Mouse (Mus musculus): Measurements from ENCODE around the gene Pcnx2. TPM values are rescaled to one million over a fixed set of nuclear protein-coding genes. Genes with fewer than 3 reads are reported as not detected.

Gene Pcnx2
- polyA plus RNA-seq, 1 experiment from 2014 or later, result 0.13 TPM

DNA sequence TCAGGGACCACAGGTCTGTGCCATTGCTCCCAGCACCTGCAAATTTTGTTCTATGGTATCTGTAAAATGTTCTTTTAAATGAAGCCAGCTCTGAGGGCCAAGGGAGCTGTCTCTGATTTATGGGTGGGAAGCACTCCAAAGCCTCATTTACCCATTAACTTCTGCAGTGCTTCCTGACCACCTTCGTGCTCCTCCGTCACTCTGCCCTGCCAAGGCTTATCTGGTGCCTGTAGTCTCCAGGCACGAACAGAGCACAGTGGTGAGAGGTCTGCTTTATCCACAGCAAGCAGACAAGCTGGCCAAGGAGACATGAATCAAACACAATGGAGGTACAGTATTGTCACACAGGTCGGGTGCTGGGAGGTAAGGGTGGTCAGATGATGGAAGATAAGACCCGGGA, 44.8 kb downstream of the Pcnx2 start:
- Histone ChIP-seq H3K9ac (no peak overlapping the region), H3K27me3 (0 out of 2 replicates have a peak, but pooled peaks cover 4% of the 10 kb centered on the region), H3K27ac (no peak overlapping the region), H3K9me3 (no peaks in the 10 kb centered on the region), H3K4me1 (peaks cover 2% of the 10 kb centered on the region), H3K4me2 (replicated peaks) (no peak overlapping the region), H3K36me3 (no peaks in the 10 kb centered on the region), H3K4me3 (no peak overlapping the region)
- 45% methylated on average over 5 of the region's 5 CpGs for WGBS
- ATAC-seq (ENCODE audit: low FRiP score, low read depth), result no peak

DNA sequence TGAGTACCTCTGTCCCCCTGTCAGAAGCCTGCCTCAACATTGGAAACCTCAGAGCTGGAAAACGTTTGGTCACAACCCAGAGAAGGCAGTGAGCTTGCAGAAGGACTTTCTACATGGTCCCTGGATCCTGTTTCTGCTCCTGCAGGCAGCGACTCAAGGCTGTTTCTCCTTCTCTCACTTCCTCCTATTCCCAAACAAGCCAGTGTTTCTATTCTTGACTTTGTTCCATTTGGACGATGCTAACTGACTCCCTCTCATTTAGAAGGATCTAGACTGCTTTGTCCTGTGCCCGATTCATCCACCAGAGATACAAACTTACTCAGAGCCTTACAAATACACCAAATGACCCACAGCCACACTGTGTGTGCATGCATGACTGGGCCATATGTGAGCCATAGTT, 48.9 kb downstream of the Pcnx2 start:
- Histone ChIP-seq H3K9me3 (no peaks in the 10 kb centered on the region), H3K27me3 (0 out of 2 replicates have a peak, but pooled peaks cover 4% of the 10 kb centered on the region), H3K36me3 (no peaks in the 10 kb centered on the region), H3K4me2 (replicated peaks) (no peak overlapping the region), H3K4me1 (peaks cover 18% of the 10 kb centered on the region), H3K9ac (no peak overlapping the region), H3K27ac (no peak overlapping the region), H3K4me3 (no peak overlapping the region)
- no peak for ATAC-seq (ENCODE audit: low FRiP score, low read depth)
- 65% methylated on average over 4 of the region's 4 CpGs for WGBS

- H3K9me3 ChIP-seq, result no peaks in the 10 kb centered on the region
- no peaks in the 10 kb centered on the region for H3K36me3 ChIP-seq
- H3K9ac ChIP-seq, result no peak overlapping the region
- H3K4me2 ChIP-seq (replicated peaks), result no peak overlapping the region
- H3K27me3 ChIP-seq, result 0 out of 2 replicates have a peak, but pooled peaks cover 4% of the 10 kb centered on the region
- peak; percentile 72; the same call in 1 of the 2 replicates for ATAC-seq (ENCODE audit: low FRiP score, low read depth)
- peaks cover 28% of the 10 kb centered on the region for H3K4me1 ChIP-seq
- no peak overlapping the region for H3K4me3 ChIP-seq
- 25% methylated on average over 12 of the region's 12 CpGs for WGBS
- H3K27ac ChIP-seq, result no peak overlapping the region
Measured at GRCm38 (mm10) chr8:125847842-125848241, 50.3 kb downstream of the Pcnx2 start.

- Histone ChIP-seq H3K4me3 (no peak overlapping the region), H3K4me1 (peaks cover 36% of the 10 kb centered on the region), H3K36me3 (no peaks in the 10 kb centered on the region), H3K4me2 (replicated peaks) (no peak overlapping the region), H3K27ac (no peak overlapping the region), H3K9me3 (no peaks in the 10 kb centered on the region), H3K9ac (no peak overlapping the region), H3K27me3 (no peaks in the 10 kb centered on the region)
- WGBS, result 95% methylated on average over 16 of the region's 16 CpGs
- no peak for ATAC-seq (ENCODE audit: low FRiP score, low read depth)
Measured at GRCm38 (mm10) chr8:125845281-125845680, 52.8 kb downstream of the Pcnx2 start.

- Histone ChIP-seq H3K27ac (no peak overlapping the region), H3K36me3 (no peaks in the 10 kb centered on the region), H3K27me3 (no peaks in the 10 kb centered on the region), H3K4me1 (peaks cover 34% of the 10 kb centered on the region), H3K4me3 (no peak overlapping the region), H3K4me2 (replicated peaks) (no peak overlapping the region), H3K9me3 (no peaks in the 10 kb centered on the region), H3K9ac (no peak overlapping the region)
- peak; percentile 62 for ATAC-seq (ENCODE audit: low FRiP score, low read depth)
- WGBS, result 17% methylated on average over 14 of the region's 15 CpGs
Measured at GRCm38 (mm10) chr8:125843122-125843836, 54.8 kb downstream of the Pcnx2 start.

DNA sequence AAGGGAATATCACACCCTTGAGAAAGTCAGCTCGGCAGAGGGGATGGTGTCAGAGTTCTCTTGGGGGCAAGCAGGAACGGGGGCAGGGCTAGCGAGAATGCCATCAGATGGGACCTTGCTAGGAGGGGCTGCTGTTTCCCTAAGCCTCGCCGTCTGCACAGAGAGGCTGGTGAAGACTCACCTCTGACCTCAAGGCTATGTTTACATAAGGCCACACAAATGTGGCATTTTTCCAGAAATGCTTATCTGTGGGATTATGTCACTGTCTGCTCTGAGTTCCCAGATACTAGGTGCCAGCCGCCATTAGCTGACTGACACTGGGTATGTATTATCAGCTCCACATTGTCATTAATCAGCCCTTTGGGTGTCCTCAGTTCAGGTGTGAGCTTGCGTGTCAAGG, 56.0 kb downstream of the Pcnx2 start:
- 53% methylated on average over 7 of the region's 7 CpGs for WGBS
- no peaks in the 10 kb centered on the region for H3K27me3 ChIP-seq
- no peak for ATAC-seq (ENCODE audit: low FRiP score, low read depth)
- H3K4me3 ChIP-seq, result no peak overlapping the region
- H3K4me2 ChIP-seq (replicated peaks), result no peak overlapping the region
- H3K9me3 ChIP-seq, result no peaks in the 10 kb centered on the region
- H3K4me1 ChIP-seq, result peaks cover 23% of the 10 kb centered on the region
- no peaks in the 10 kb centered on the region for H3K36me3 ChIP-seq
- no peak overlapping the region for H3K27ac ChIP-seq
- no peak overlapping the region for H3K9ac ChIP-seq

DNA sequence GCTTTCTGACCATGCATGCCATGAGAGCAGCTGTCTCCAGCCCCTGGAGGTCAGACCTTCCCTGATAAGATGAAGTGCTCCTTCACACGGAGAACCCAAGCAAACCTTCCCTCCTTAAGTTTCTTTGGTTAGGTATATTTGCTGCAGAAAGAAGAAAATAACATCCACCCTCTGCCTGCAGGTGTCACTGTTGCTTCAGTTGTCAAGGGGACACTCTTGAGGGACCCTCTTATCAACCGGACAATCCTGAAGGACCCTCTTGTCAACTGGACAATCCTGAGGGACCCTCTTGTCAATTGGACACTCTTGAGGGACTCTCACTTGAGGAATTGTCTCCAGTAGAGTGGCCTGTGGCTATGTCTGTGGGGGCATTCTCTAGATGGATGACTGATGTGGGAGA, 73.4 kb downstream of the Pcnx2 start:
- no peak overlapping the region for H3K9ac ChIP-seq
- no peak for ATAC-seq (ENCODE audit: low FRiP score, low read depth)
- H3K4me2 ChIP-seq (replicated peaks), result no peak overlapping the region
- H3K9me3 ChIP-seq, result no peaks in the 10 kb centered on the region
- H3K27ac ChIP-seq, result no peak overlapping the region
- H3K4me3 ChIP-seq, result no peak overlapping the region
- H3K27me3 ChIP-seq, result no peaks in the 10 kb centered on the region
- H3K36me3 ChIP-seq, result no peaks in the 10 kb centered on the region
- H3K4me1 ChIP-seq, result peaks cover 6% of the 10 kb centered on the region; the same call in 1 of the 2 replicates
- 39% methylated on average over 2 of the region's 2 CpGs for WGBS

- no peak overlapping the region for H3K4me3 ChIP-seq
- 70% methylated on average over 12 of the region's 12 CpGs for WGBS
- H3K9ac ChIP-seq, result no peak overlapping the region
- H3K27me3 ChIP-seq, result no peaks in the 10 kb centered on the region
- no peak for ATAC-seq (ENCODE audit: low FRiP score, low read depth)
- H3K27ac ChIP-seq, result no peak overlapping the region
- H3K36me3 ChIP-seq, result no peaks in the 10 kb centered on the region
- H3K4me2 ChIP-seq (replicated peaks), result no peak overlapping the region
- H3K4me1 ChIP-seq, result peaks cover 5% of the 10 kb centered on the region; the same call in 1 of the 2 replicates
- H3K9me3 ChIP-seq, result no peaks in the 10 kb centered on the region
Measured at GRCm38 (mm10) chr8:125823719-125824118, 74.4 kb downstream of the Pcnx2 start.

GRCm38 (mm10) chr8:125822065-125822464, 76.1 kb downstream of the Pcnx2 start:
- no peaks in the 10 kb centered on the region for H3K27me3 ChIP-seq
- no peak overlapping the region for H3K9ac ChIP-seq
- no peak overlapping the region for H3K4me3 ChIP-seq
- H3K4me2 ChIP-seq (replicated peaks), result peak overlapping the region; percentile 16
- no peaks in the 10 kb centered on the region for H3K36me3 ChIP-seq
- no peak for ATAC-seq (ENCODE audit: low FRiP score, low read depth)
- H3K4me1 ChIP-seq, result peaks cover 5% of the 10 kb centered on the region; the same call in 1 of the 2 replicates
- WGBS, result 53% methylated on average over 14 of the region's 14 CpGs
- no peak overlapping the region for H3K27ac ChIP-seq
- no peaks in the 10 kb centered on the region for H3K9me3 ChIP-seq

DNA sequence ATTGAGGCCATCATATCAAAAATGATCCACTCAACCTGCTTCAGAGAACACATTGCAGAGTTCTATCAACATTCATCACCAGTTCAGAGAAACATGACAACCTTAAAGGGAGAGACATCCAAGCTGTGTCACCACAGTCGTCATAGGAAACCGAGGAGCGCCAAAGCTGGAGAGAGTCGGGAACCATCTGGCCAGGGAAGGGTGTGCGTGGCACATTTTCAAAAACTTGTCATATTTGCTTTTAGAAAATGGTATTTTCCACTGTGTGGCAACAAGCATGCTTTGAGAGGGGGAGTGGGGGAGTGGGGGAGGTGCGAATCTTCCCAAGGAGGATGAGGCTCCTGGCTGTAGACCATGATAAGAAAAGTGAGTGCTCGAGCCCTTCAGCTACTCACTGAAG, 78.3 kb downstream of the Pcnx2 start:
- H3K9ac ChIP-seq, result no peak overlapping the region
- no peaks in the 10 kb centered on the region for H3K27me3 ChIP-seq
- no peak for ATAC-seq (ENCODE audit: low FRiP score, low read depth)
- no peak overlapping the region for H3K4me3 ChIP-seq
- H3K4me1 ChIP-seq, result peaks cover 12% of the 10 kb centered on the region; the same call in 1 of the 2 replicates
- 87% methylated on average over 7 of the region's 7 CpGs for WGBS
- no peak overlapping the region for H3K4me2 ChIP-seq (replicated peaks)
- peaks cover 5% of the 10 kb centered on the region; the same call in 1 of the 2 replicates for H3K9me3 ChIP-seq
- H3K27ac ChIP-seq, result no peak overlapping the region
- no peaks in the 10 kb centered on the region for H3K36me3 ChIP-seq

- H3K4me3 ChIP-seq, result no peak overlapping the region
- no peaks in the 10 kb centered on the region for H3K36me3 ChIP-seq
- no peaks in the 10 kb centered on the region for H3K27me3 ChIP-seq
- 65% methylated on average over 9 of the region's 9 CpGs for WGBS
- ATAC-seq (ENCODE audit: low FRiP score, low read depth), result no peak
- peaks cover 12% of the 10 kb centered on the region; the same call in 1 of the 2 replicates for H3K4me1 ChIP-seq
- H3K9me3 ChIP-seq, result peaks cover 6% of the 10 kb centered on the region; the same call in 1 of the 2 replicates
- H3K27ac ChIP-seq, result no peak overlapping the region
- no peak overlapping the region for H3K9ac ChIP-seq
- no peak overlapping the region for H3K4me2 ChIP-seq (replicated peaks)
Measured at GRCm38 (mm10) chr8:125818796-125819195, 79.3 kb downstream of the Pcnx2 start.

DNA sequence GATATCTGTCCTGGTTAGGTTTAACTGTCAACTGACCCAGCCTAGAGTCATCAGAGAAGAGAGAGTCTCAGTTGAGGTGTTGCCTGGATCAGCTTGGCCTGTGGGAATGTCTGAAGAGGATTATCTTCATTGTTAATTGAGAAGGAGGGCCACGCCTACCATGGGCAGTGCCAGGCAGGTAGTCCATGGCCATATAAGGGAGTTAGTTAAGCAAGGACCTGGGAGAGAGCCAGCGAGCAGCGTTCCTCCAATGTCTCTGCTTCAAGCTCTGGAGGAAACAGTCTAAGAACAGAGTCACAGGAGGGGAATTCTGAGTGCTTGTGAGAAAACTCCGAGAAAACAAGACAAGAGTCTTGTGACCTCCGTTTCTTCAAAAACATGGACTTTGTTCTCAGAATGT, 81.4 kb downstream of the Pcnx2 start:
- H3K4me1 ChIP-seq, result peaks cover 6% of the 10 kb centered on the region; the same call in 1 of the 2 replicates
- ATAC-seq (ENCODE audit: low FRiP score, low read depth), result no peak
- 71% methylated on average over 5 of the region's 5 CpGs for WGBS

More for the DNA sequence above, 81.4 kb downstream of the Pcnx2 start:
- Histone ChIP-seq H3K4me2 (replicated peaks) (no peak overlapping the region), H3K27me3 (no peaks in the 10 kb centered on the region), H3K9me3 (peaks cover 6% of the 10 kb centered on the region; the same call in 1 of the 2 replicates), H3K36me3 (no peaks in the 10 kb centered on the region), H3K27ac (no peak overlapping the region), H3K4me3 (no peak overlapping the region), H3K9ac (no peak overlapping the region)

All from limb, embryonic 13.5 days (tissue).